Mouse (Mus musculus): ENCODE data around the gene Lrfn4. TPM values are rescaled to one million over a fixed set of nuclear protein-coding genes. Genes with fewer than 3 reads are reported as not detected.
"Not testable (repeated sequence)": the region's sequence is repeated elsewhere in the genome, so short reads cannot be mapped to it uniquely, and the experiment has no call there.

Lrfn4 gene
- polyA plus RNA-seq, 1 experiment from 2014 or later, result 46.6 TPM

- in situ Hi-C loops (cut with MboI; ENCODE audit: low pct_unique_long_range_greater_than_20kb), result no loop called here
- ChIA-PET POLR2A (no interaction called here), CTCF (interaction anchor here (1.5 kb wide), 1 partner anchor 258 kb away, joined by 3 read pairs; no protein-coding TSS in a partner anchor)
- H3K27me3 ChIP-seq, result no peaks in the 10 kb centered on the region
- DNase-seq (ENCODE audit: low read depth, low spot score), result no peak
- no peak for ATAC-seq
- TF ChIP-seq CTCF (IDR thresholded peaks at IDR 0.05), result peak; percentile 60
Observed at GRCm38 (mm10) chr19:4589081-4589480, 26.4 kb downstream of the Lrfn4 start.

DNA sequence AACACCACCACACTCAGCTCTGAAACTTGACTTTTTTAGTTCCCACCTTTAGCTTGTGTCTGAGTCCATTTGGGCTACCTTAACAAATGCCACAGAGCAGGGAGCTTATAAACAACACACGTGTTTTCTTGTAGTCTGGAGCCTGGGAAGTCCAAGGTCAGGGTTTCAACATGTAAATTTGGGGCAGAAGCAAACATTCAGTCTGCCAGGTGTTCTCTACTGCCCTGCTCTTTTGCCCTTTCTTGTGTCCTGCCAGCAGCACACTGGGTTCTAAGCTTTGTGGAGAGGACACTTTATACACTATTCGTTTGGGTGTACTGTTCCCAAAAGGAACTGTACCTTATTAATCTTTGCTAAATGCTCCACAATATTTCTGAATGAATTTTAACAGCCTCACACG is 27.0 kb downstream of the Lrfn4 start:
- no peaks in the 10 kb centered on the region for H3K27me3 ChIP-seq
- TF ChIP-seq CTCF (IDR thresholded peaks at IDR 0.05), result no peak
- ATAC-seq (no peak), DNase-seq (ENCODE audit: low read depth, low spot score) (no peak)
- ChIA-PET CTCF (interaction anchor here (1.2 to 1.5 kb wide), 3 partner anchors 9 to 259 kb away, joined by 3 read pairs; no protein-coding TSS in a partner anchor), POLR2A (no interaction called here)
- in situ Hi-C loops (cut with MboI; ENCODE audit: low pct_unique_long_range_greater_than_20kb), result no loop called here

- in situ Hi-C loops (cut with MboI; ENCODE audit: low pct_unique_long_range_greater_than_20kb), result no loop called here
- POLR2A ChIA-PET, result no interaction called here
- no peak for ATAC-seq
- H3K27me3 ChIP-seq, result no peaks in the 10 kb centered on the region
- no peak for DNase-seq (ENCODE audit: low read depth, low spot score)
- CTCF ChIA-PET, result interaction anchor here (1.2 to 1.7 kb wide), 4 partner anchors 10 to 260 kb away, joined by 3 to 4 read pairs (median 3); no protein-coding TSS in a partner anchor
- no peak for TF ChIP-seq CTCF (IDR thresholded peaks at IDR 0.05)
Observed at GRCm38 (mm10) chr19:4587426-4587825, 28.0 kb downstream of the Lrfn4 start.

DNA sequence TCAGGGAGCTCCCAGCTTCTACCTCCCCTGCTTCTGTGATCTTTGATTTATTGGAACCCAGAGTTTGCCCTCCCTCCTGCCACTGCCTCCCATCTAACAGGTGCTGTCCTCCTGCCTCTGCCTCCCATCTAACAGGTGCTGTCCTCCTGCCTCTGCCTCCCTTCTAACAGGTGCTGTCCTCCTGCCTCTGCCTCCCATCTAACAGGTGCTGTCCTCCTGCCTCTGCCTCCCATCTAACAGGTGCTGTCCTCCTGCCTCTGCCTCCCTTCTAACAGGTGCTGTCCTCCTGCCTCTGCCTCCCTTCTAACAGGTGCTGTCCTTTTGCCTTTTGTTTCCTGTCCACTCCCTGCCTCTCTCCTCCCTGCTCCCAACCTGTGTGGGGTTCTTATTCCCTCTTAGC is 28.7 kb downstream of the Lrfn4 start:
- CTCF ChIA-PET, result interaction anchor here (0.7 to 1.7 kb wide), 4 partner anchors 9 to 38 kb away, joined by 3 to 4 read pairs (median 3); partner anchors contain the start of gene Rce1
- ATAC-seq; POLR2A ChIA-PET; in situ Hi-C loops (cut with MboI; ENCODE audit: low pct_unique_long_range_greater_than_20kb); H3K27me3 ChIP-seq; DNase-seq (ENCODE audit: low read depth, low spot score): not testable (repeated sequence)

GRCm38 (mm10) chr19:4583856-4584255 is 31.6 kb downstream of the Lrfn4 start:
- DNase-seq (ENCODE audit: low read depth, low spot score), result no peak
- in situ Hi-C loops (cut with MboI; ENCODE audit: low pct_unique_long_range_greater_than_20kb), result no loop called here
- POLR2A ChIA-PET, result interaction anchor here (0.6 kb wide), 1 partner anchor 26 kb away, joined by 11 read pairs; no protein-coding TSS in a partner anchor
- no peak for TF ChIP-seq CTCF (IDR thresholded peaks at IDR 0.05)
- CTCF ChIA-PET, result interaction anchor here (1.0 to 4.4 kb wide), 3 partner anchors 10 to 85 kb away, joined by 3 to 12 read pairs (median 3); partner anchors contain the start of gene 2010003K11Rik
- H3K27me3 ChIP-seq, result no peaks in the 10 kb centered on the region
- no peak for ATAC-seq

- TF ChIP-seq CTCF (IDR thresholded peaks at IDR 0.05), result no peak
- ATAC-seq (no peak), DNase-seq (ENCODE audit: low read depth, low spot score) (no peak)
- H3K27me3 ChIP-seq, result no peaks in the 10 kb centered on the region
- in situ Hi-C loops (cut with MboI; ENCODE audit: low pct_unique_long_range_greater_than_20kb), result no loop called here
- ChIA-PET POLR2A (no interaction called here), CTCF (interaction anchor here (1.8 kb wide), 1 partner anchor 87 kb away, joined by 3 read pairs; no protein-coding TSS in a partner anchor)
Observed at GRCm38 (mm10) chr19:4579296-4579695, 36.2 kb downstream of the Lrfn4 start.

- no peaks in the 10 kb centered on the region for H3K27me3 ChIP-seq
- no peak for TF ChIP-seq CTCF (IDR thresholded peaks at IDR 0.05)
- no peak for DNase-seq (ENCODE audit: low read depth, low spot score)
- ChIA-PET CTCF (interaction anchor here (1.5 to 1.8 kb wide), 2 partner anchors 8 to 86 kb away, joined by 3 read pairs; no protein-coding TSS in a partner anchor), POLR2A (no interaction called here)
- no peak for ATAC-seq
- in situ Hi-C loops (cut with MboI; ENCODE audit: low pct_unique_long_range_greater_than_20kb), result no loop called here
Observed at GRCm38 (mm10) chr19:4578799-4579198, 36.7 kb downstream of the Lrfn4 start.

DNA sequence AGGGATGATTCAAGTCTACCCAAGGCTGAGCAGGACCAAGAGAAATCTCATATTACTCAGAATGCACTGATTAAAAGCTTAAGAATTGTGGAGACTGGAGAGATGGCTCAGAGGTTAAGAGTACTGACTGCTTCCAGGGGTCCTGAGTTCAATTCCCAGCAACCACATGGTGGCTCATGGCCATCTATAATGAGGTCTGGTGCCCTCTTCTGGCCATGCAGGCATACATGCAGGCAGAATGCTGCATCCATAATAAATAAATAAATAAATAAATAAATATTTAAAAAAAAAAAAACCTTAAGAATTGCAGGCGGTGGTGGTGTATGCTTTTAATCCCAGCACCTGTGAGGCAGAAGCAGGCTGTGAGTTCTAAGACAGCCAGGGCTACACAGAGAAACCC is 42.2 kb downstream of the Lrfn4 start:
- POLR2A ChIA-PET, result no interaction called here
- in situ Hi-C loops (cut with MboI; ENCODE audit: low pct_unique_long_range_greater_than_20kb), result no loop called here
- CTCF ChIA-PET, result interaction anchor here (1.1 kb wide), 1 partner anchor 10 kb away, joined by 3 read pairs; no protein-coding TSS in a partner anchor

GRCm38 (mm10) chr19:4572467-4572866 is 43.0 kb downstream of the Lrfn4 start:
- ChIA-PET CTCF (interaction anchor here (1.7 kb wide), 1 partner anchor 74 kb away, joined by 7 read pairs; the partner anchor contains the start of gene 2010003K11Rik), POLR2A (interaction anchor here (1.4 kb wide), 1 partner anchor 54 kb away, joined by 3 read pairs; no protein-coding TSS in a partner anchor)
- no peak for ATAC-seq
- H3K27me3 ChIP-seq, result no peaks in the 10 kb centered on the region
- in situ Hi-C loops (cut with MboI; ENCODE audit: low pct_unique_long_range_greater_than_20kb), result no loop called here
- no peak for DNase-seq (ENCODE audit: low read depth, low spot score)
- TF ChIP-seq CTCF (IDR thresholded peaks at IDR 0.05), result no peak

More for the DNA sequence above, 42.2 kb downstream of the Lrfn4 start:
- no peaks in the 10 kb centered on the region for H3K27me3 ChIP-seq
- DNase-seq (ENCODE audit: low read depth, low spot score) (no peak), ATAC-seq (no peak)
- TF ChIP-seq CTCF (IDR thresholded peaks at IDR 0.05), result peak; percentile 55

GRCm38 (mm10) chr19:4572061-4572460 is 43.4 kb downstream of the Lrfn4 start:
- in situ Hi-C loops (cut with MboI; ENCODE audit: low pct_unique_long_range_greater_than_20kb), result no loop called here
- ChIA-PET POLR2A (interaction anchor here (1.4 kb wide), 1 partner anchor 55 kb away, joined by 3 read pairs; no protein-coding TSS in a partner anchor), CTCF (interaction anchor here (1.6 to 2.5 kb wide), 3 partner anchors 10 to 74 kb away, joined by 5 to 12 read pairs (median 7); partner anchors contain the start of gene 2010003K11Rik)
- TF ChIP-seq CTCF (IDR thresholded peaks at IDR 0.05), result no peak
- no peak for DNase-seq (ENCODE audit: low read depth, low spot score)
- H3K27me3 ChIP-seq, result no peaks in the 10 kb centered on the region
- ATAC-seq, result no peak

- in situ Hi-C loops (cut with MboI; ENCODE audit: low pct_unique_long_range_greater_than_20kb), result no loop called here
- ChIA-PET CTCF (interaction anchor here (1.6 to 2.5 kb wide), 3 partner anchors 10 to 73 kb away, joined by 5 to 12 read pairs (median 7); partner anchors contain the start of gene 2010003K11Rik), POLR2A (interaction anchor here (1.4 kb wide), 1 partner anchor 55 kb away, joined by 3 read pairs; no protein-coding TSS in a partner anchor)
- no peaks in the 10 kb centered on the region for H3K27me3 ChIP-seq
- DNase-seq (ENCODE audit: low read depth, low spot score) (no peak), ATAC-seq (no peak)
- no peak for TF ChIP-seq CTCF (IDR thresholded peaks at IDR 0.05)
Observed at GRCm38 (mm10) chr19:4571658-4572057, 43.8 kb downstream of the Lrfn4 start.
